Mouse (Mus musculus) hindlimb bud, embryonic 11.5 days (tissue): ENCODE measurements at regions not wholly inside any gene's neighbourhood (a gene's known extent, or its start where the extent isn't known, plus 50 kb on each side); places are given as distances from the start of the nearest gene placed in this dataset.

Experiments
- DNase-seq: peaks from one replicate; pipeline ENCODE4 v3.0.0-alpha.2; 2012; ENCODE audit warnings: low read depth, low spot score; ENCODE audit errors: extremely low spot score

GRCm38 (mm10) chr15:61096021-61096781 is 173.4 kb upstream of the A1bg start:
- no peak for DNase-seq

GRCm38 (mm10) chr15:61055017-61055609 is 132.3 kb upstream of the A1bg start:
- no peak for DNase-seq

- DNase-seq, result no peak
Measured at GRCm38 (mm10) chr15:61051363-61051762, 128.6 kb upstream of the A1bg start.

GRCm38 (mm10) chr15:61009509-61009908 is 86.7 kb upstream of the A1bg start:
- no peak for DNase-seq

- DNase-seq, result no peak
Measured at GRCm38 (mm10) chr15:61007461-61008059, 84.7 kb upstream of the A1bg start.

- no peak for DNase-seq
Measured at GRCm38 (mm10) chr15:61006608-61007007, 83.8 kb upstream of the A1bg start.

- no peak for DNase-seq
Measured at GRCm38 (mm10) chr15:60993971-60994690, 71.3 kb upstream of the A1bg start.

GRCm38 (mm10) chr15:60993394-60993793 is 70.6 kb upstream of the A1bg start:
- no peak for DNase-seq

GRCm38 (mm10) chr15:60982576-60982975 is 59.8 kb upstream of the A1bg start:
- peak; percentile 6 for DNase-seq
